Mouse (Mus musculus) liver, embryonic 14.5 days (tissue): ENCODE data around the gene Ralgapa1. TPM values are rescaled to one million over a fixed set of nuclear protein-coding genes. Genes with fewer than 3 reads are reported as not detected.

ENCODE experiments used
- ATAC-seq: fragments of 200-750 bp; cut with Nextera tagmentation; 2 replicates; pipeline ENCODE4 v1.8.0; 2017; ENCODE audit warnings: moderate number of reproducible peaks, mild to moderate bottlenecking, moderate library complexity; ENCODE audit not compliant: insufficient read depth
- DNase-seq, 3 experiments: peaks; one replicate each; pipeline ENCODE4 v3.0.0-alpha.2; 2012 to 2013; ENCODE audit warnings: low read depth in 3 of 3, low spot score in 3 of 3
- H3K27ac ChIP-seq: fragments of 300-500 bp; sonication (generic); 2 replicates; pipeline ENCODE4 v1.5.1; 2014; ENCODE audit warnings: moderate library complexity, mild to moderate bottlenecking, control low read depth, inconsistent platforms
- H3K27me3 ChIP-seq: fragments of 300-500 bp; sonication (generic); 2 replicates; pipeline ENCODE4 v1.6.1; 2014; ENCODE audit warnings: mild to moderate bottlenecking, low read length, moderate library complexity; ENCODE audit not compliant: control insufficient read depth, insufficient read depth
- H3K36me3 ChIP-seq: fragments of 300-500 bp; sonication (generic); replicated peaks from 2 replicates; pipeline ENCODE4 v1.6.1; 2014; ENCODE audit warnings: low read depth; ENCODE audit not compliant: control insufficient read depth, insufficient read depth
- H3K4me1 ChIP-seq, 2 experiments: fragments of 200-500 bp in 1 of 2; fragments of 300-500 bp in 1 of 2; sonication (generic) in 1 of 2; replicated peaks; 2 replicates each; pipeline ENCODE4 v1.6.1; 2012 to 2014; ENCODE audit warnings: antibody characterized with exemption in 1 of 2, inconsistent platforms in 1 of 2, low read length in 1 of 2; ENCODE audit not compliant: control insufficient read depth in 2 of 2, insufficient read depth in 2 of 2
- H3K4me2 ChIP-seq: fragments of 300-500 bp; sonication (generic); 2 replicates; pipeline ENCODE4 v1.6.1; 2014; ENCODE audit warnings: low read depth, mild to moderate bottlenecking, control low read depth, moderate library complexity
- H3K4me3 ChIP-seq, 2 experiments: fragments of 200-500 bp in 1 of 2; fragments of 300-500 bp in 1 of 2; sonication (generic) in 1 of 2; 2 replicates each; pipeline ENCODE4 v1.5.1; 2012 to 2014; ENCODE audit warnings: low read depth in 2 of 2, low read length in 2 of 2, mild to moderate bottlenecking in 2 of 2, control low read depth in 1 of 2, inconsistent platforms in 1 of 2, moderate library complexity in 1 of 2; ENCODE audit not compliant: insufficient read depth in 1 of 2
- H3K9ac ChIP-seq: fragments of 300-500 bp; sonication (generic); replicated peaks from 2 replicates; pipeline ENCODE4 v1.6.1; 2014; ENCODE audit warnings: mild to moderate bottlenecking, control low read depth, moderate library complexity
- H3K9me3 ChIP-seq: fragments of 300-500 bp; sonication (generic); 2 replicates; pipeline ENCODE4 v1.6.1; 2016; ENCODE audit warnings: low read length, mixed read lengths; ENCODE audit not compliant: control insufficient read depth
- CTCF ChIP-seq: IDR thresholded peaks from 2 replicates; pipeline ENCODE4 v1.5.1; 2016; ENCODE audit warnings: antibody characterized with exemption, low read depth, control low read depth
- EP300 ChIP-seq: IDR thresholded peaks from 2 replicates; pipeline ENCODE4 v1.6.1; 2016; ENCODE audit warnings: antibody characterized with exemption, low read depth
- WGBS: fragments of 180-500 bp; shearing (Covaris S2); extraction: QIAGEN DNeasy Blood & Tissue Kit; methylation state at CpG from one replicate; pipeline ENCODE4 v1.1.7; 2014; ENCODE audit not compliant: insufficient replicate concordance; 5-methylcytosine and 5-hydroxymethylcytosine counted together
- polyA plus RNA-seq, 2 experiments: library from polyadenylated mRNA; depleted of rRNA in 1 of 2; stranded (reverse) in 1 of 2; unstranded in 1 of 2; fragments of >200 nt; fragmentation: Nextera tagmentation in 1 of 2; extraction: Ambion mirVana in 1 of 2; gene quantifications; 2 replicates each; pipeline versions ENCODE4 v1.2.1 to v1.2.3; 2012 to 2014

Ralgapa1 gene
- polyA plus RNA-seq, 2 experiments = 4.3 to 8.8 TPM

- H3K27ac ChIP-seq = peak within 1 kb of the TSS; percentile 67
- peak within 1 kb of the TSS; percentile 77 for H3K4me2 ChIP-seq
- H3K9me3 ChIP-seq = no peaks in the 10 kb centered on the region
- peak within 1 kb of the TSS; percentile 67 for H3K9ac ChIP-seq
- no peaks in the 10 kb centered on the region for H3K27me3 ChIP-seq
- no peaks in the 10 kb centered on the region for H3K36me3 ChIP-seq
- peaks cover 0 to 6% of the 10 kb centered on the region in 2 experiments; a peak in 2 of 4 replicates for H3K4me1 ChIP-seq
- whole genome bisulfite sequencing = under 1% methylated on average over 77 of the region's 77 CpGs
- H3K4me3 ChIP-seq = peak within 1 kb of the TSS; percentile 68 to 94
- ATAC-seq (peak; percentile 99), DNase-seq (peak; percentile 96)
- TF ChIP-seq EP300 = no peak
These were observed 15.4 kb upstream of the Ralgapa1 start, which contains the start of gene Brms1l for GRCm38 (mm10) chr12:55836199-55836951. TSS of gene Brms1l (plus strand) at chr12:55836324.

- no peak for ATAC-seq
- no peaks in the 10 kb centered on the region for H3K36me3 ChIP-seq
- peak overlapping the region; percentile 67 for H3K27ac ChIP-seq
- H3K4me1 ChIP-seq = peaks cover 0 to 6% of the 10 kb centered on the region in 2 experiments; a peak in 2 of 4 replicates
- H3K9me3 ChIP-seq = no peaks in the 10 kb centered on the region
- peak overlapping the region; percentile 77 for H3K4me2 ChIP-seq
- under 1% methylated on average over 6 of the region's 6 CpGs for WGBS
- peak overlapping the region; percentile 59 for H3K9ac ChIP-seq
- peak overlapping the region; percentile 58 to 68 for H3K4me3 ChIP-seq
- TF ChIP-seq CTCF = no peak
- TF ChIP-seq EP300 = no peak
- no peaks in the 10 kb centered on the region for H3K27me3 ChIP-seq
- DNase-seq = no peak
These were observed 14.9 kb upstream of the Ralgapa1 start for GRCm38 (mm10) chr12:55835857-55836198.

GRCm38 (mm10) chr12:55834891-55835290, 13.9 kb upstream of the Ralgapa1 start:
- DNase-seq = no peak
- no peak for TF ChIP-seq EP300
- TF ChIP-seq CTCF = no peak
- no peaks in the 10 kb centered on the region for H3K9me3 ChIP-seq
- no peak overlapping the region for H3K4me2 ChIP-seq
- H3K4me3 ChIP-seq = no peak overlapping the region
- H3K36me3 ChIP-seq = no peaks in the 10 kb centered on the region
- no peaks in the 10 kb centered on the region for H3K27me3 ChIP-seq
- 74% methylated on average over 8 of the region's 8 CpGs for WGBS
- H3K4me1 ChIP-seq = peaks cover 0 to 6% of the 10 kb centered on the region in 2 experiments; a peak in 2 of 4 replicates
- no peak overlapping the region for H3K9ac ChIP-seq
- H3K27ac ChIP-seq = no peak overlapping the region
- ATAC-seq = no peak

GRCm38 (mm10) chr12:55833906-55834625, 13.1 kb upstream of the Ralgapa1 start:
- Histone ChIP-seq H3K4me1 (peaks cover 0 to 6% of the 10 kb centered on the region in 2 experiments; a peak in 2 of 4 replicates), H3K4me3 (no peak overlapping the region), H3K27me3 (no peaks in the 10 kb centered on the region), H3K36me3 (no peaks in the 10 kb centered on the region), H3K9ac (no peak overlapping the region), H3K4me2 (no peak overlapping the region), H3K27ac (no peak overlapping the region), H3K9me3 (no peaks in the 10 kb centered on the region)
- no peak for ATAC-seq
- WGBS = 55% methylated on average over 9 of the region's 9 CpGs
- TF ChIP-seq CTCF (no peak), EP300 (no peak)
- DNase-seq = no peak

- Histone ChIP-seq H3K4me3 (no peak overlapping the region), H3K9ac (no peak overlapping the region), H3K9me3 (no peaks in the 10 kb centered on the region), H3K4me2 (no peak overlapping the region), H3K27me3 (no peaks in the 10 kb centered on the region), H3K27ac (no peak overlapping the region), H3K4me1 (peaks cover 0 to 6% of the 10 kb centered on the region in 2 experiments; a peak in 2 of 4 replicates), H3K36me3 (no peaks in the 10 kb centered on the region)
- no peak for ATAC-seq
- no peak for TF ChIP-seq CTCF
- no peak for TF ChIP-seq EP300
- no peak for DNase-seq
These were observed 12.0 kb upstream of the Ralgapa1 start for GRCm38 (mm10) chr12:55832961-55833360.
